Mouse (Mus musculus): ENCODE data around the gene Zfp788.
"Not testable (repeated sequence)": the region's sequence is repeated elsewhere in the genome, so short reads cannot be mapped to it uniquely, and the experiment has no call there.

Gene Zfp788

DNA sequence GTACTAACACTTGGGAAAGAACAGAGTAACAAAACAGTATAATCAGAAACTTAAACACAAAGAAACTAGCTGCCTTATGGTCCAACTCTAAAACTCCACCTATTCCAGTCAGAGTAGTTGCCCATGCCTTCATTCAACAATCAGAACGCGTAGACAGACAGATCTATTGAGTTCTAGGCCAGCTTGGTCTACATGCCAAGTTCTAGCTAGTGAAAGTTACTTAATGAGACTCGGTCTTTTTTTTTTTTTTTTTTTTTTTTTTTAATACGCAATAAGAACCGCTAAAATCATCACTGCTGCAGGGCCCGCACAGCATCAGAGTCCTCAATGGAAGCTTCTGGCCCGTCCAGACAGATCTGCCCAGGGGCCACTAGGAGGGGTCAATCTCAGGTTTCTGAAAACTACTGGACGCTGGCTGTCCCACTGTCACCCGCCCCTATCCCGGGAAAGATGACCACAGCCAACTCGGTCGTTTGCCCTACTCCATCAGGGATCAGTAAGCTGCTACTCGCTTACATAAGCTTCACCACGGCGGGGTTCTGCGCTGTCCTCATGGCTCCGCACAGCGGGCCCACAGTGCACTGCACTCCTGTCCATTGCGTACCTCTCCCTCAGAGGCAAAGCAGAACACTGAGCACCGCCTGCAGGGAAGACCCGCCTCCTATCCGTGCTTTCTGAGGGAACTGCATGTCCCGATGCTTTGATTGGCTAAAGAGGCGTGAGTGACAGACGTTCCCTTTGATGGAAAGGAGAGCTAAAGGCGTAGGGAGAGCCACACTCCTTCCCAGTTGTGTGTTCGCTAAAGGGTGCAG is at the start of gene Zfp788:
TSS of gene Zfp788 (plus strand) at position 795 of the 812 bp plus-strand sequence.
- DNase-seq (ENCODE audit: low read depth, low spot score), result peak; percentile 93

DNA sequence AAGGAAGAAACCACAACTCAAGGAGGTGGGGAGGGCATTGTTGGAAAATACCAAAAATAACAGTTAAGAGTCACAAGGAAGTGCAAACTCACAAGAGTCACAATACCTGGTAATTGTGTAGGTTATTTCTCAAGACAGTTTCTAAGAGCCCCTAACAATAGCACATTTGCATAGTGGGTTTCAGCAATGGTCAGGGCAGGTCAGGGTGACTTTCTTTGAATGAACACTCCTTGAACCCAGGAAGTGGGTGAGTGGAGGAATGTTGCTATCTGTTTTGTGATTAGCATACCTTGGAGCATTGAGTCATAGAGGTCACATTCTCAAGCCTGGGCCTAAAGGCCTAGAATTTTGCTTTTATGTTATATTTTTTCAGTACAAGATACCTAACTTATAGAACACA is 45.2 kb upstream of the Zfp788 start:
- DNase-seq (ENCODE audit: low read depth, low spot score), result not testable (repeated sequence)

DNA sequence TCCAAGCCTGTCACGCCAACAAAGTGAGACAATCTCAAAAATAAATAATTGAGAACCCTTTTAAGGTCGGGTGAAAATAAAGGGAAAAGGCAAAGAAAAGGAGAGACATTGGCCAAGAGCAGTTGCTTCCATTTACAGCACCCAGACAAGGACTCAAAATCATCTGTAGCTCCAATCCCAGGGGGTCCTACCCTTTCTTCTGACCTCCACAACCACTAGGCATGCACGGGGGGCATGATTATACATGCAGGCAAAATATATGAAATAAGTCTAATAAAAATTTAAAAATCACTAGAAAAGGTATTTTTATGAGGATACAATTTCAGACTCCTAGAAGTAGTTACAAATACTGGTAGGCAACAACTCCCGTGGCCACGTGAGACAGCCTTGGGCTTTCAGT is 34.4 kb upstream of the Zfp788 start:
- no peak for DNase-seq (ENCODE audit: low read depth, low spot score)

DNA sequence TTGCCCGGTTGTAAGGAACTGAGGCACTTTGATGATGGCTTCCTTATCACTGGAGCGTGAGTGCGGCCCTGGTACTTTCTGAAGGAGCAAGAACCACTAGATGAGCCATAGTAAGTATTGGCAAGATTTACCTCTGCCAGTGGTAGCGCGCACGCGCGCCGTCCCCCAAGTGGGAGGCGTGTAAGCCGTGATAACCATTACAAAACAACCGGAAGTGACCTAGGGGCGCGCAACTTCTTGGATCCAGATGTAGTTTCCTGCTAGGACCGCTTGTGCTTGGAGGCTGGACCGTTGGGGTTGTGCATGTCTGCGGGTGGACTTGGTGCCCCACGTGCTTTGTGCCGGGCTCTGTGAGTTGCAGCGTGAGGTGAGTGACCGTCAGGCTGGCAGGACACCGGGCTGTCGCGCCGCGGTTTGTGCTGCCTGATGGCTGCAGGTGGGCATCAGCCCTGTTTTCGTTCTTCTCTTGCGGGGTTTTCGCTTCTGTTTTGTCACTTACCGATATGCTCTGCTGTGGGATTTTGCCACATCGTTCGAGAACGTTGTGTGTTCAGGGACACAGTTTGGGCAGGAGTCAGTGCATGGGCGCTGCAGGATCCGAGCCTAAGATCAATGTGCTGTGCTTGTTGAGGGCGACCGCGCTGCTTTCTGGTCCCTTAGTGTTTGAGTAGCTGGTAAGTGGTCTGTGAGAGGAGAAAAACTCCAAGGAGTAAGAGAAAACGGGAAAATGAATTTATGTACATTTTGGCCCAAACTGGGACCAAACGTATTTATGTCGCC is 33.8 kb upstream of the Zfp788 start, which contains the start of gene 2610021A01Rik:
TSS of gene 2610021A01Rik (plus strand) at position 197 of the 780 bp plus-strand sequence.
- peak; percentile 84 for DNase-seq (ENCODE audit: low read depth, low spot score)

DNA sequence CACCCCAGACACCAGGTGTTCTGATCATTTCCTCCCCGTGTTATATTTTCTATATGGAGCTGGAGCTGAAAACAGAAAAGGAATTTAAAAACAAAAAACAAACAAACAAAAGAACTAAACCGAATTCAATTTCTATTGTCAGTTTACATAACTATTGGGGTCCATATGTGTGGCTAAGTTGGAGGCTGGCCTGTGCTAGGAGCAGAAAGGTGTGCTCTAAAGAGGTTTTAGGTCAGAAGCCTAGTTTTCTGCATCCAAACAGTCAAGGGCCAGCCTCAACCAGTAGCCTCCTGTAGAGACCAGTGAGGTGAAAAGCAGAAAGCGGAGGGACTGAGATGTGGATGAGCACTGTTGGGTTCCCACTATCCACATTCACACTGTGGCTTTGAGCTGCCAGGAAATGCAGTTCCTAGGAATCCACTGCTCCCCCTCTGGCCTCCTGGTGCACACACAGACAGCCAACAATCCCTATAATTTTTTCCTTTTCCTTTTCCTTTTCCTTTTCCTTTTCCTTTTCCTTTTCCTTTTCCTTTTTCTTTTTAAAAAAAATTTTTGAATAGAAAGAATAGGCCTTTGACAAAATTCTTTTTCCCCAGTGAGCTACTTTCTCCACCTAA is 33.0 kb upstream of the Zfp788 start:
- DNase-seq (ENCODE audit: low read depth, low spot score), result no peak

DNA sequence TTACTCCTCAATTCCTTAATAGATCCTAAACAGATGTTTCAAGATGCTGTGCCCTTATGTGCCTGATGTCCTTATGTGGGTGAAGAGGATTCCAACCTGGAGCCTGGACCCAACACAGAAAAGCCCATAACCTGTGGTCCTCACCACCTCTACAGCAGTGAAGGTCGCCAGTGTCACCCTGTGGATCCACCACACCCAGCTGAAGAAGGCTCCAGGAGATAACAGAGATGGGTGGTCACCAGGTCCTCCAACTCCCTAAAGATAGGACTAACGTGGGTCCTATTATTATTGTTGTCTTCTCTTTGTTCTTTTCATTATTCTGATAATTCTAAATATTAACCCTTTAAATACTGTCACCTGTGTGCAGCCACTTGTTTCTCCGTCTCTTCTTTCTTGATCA is 21.3 kb upstream of the Zfp788 start:
- no peak for DNase-seq (ENCODE audit: low read depth, low spot score)

DNA sequence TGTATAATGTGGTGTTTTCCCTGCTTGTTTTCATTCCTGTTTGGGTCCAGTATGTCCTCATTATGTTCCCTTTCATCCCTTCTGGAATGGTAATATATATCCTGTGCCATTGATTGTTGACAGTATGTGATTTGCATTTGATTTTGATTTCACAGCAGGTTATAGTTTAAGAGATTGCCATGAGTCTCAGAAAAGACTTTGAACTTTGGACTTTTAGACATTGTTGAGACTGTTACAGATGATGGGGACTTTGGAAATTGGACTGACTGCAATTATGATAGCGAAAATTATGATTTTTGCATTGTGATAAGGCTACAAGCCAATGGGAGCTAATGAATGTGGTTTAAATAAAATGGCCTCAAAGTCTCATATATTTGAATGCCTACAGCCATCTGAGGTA is 16.8 kb upstream of the Zfp788 start:
- not testable (repeated sequence) for DNase-seq (ENCODE audit: low read depth, low spot score)

DNA sequence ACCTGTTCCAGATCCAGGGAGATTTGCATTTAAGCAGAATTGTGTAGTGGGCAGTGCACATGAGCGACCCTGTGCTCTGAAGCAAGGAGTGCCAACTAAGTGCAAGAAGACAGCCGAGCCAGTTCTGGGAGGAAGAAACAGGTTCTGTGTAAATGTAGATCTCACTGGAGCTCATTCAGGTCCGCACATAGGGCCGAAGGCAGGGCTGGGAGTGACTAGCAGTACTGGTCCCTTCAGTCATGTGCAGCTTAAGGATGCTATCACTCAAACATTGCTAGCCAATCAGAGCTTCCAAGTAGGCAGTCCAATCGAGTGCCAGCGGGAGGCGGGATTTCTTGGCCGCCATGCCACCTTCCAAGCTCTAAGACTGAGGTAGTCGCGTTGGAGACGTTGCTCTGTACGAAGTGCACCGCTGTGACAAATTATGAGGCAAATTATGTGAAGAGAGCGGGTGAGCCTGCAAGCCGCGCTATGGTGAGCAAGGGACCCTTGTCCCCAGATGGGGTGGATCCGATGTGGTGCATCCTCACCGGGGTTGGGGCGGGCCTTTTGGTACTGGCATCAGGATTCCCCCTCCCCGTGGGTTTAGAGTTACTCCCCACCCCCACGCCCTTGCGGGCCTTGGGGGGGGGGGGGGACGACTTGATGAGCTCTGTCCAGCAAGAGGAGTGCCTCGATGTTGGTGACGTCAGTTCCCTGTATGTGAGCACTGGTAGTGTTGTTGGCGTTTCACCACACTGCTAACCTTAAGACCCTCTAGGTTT is 400 bp downstream of the Zfp788 start:
- DNase-seq (ENCODE audit: low read depth, low spot score), result peak; percentile 91

DNA sequence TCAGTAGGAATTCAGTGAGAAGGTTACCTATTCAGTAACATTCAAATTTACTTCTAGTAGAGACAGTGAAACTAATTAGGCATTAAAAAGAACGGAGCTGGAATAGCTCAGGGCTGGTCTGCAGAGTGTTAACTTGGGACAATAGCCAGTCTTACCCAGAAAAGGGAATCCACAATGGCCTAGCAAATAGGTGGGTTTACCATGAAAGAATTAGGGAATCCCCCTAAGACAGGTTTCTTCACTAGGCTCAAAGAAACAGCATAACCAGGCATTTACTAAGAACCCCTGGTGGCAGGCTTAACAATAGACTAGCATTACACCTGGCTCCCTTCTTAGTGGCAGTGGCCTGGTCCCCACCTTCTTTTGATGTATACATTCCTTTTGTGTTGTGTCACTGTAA is 41.3 kb downstream of the Zfp788 start:
- DNase-seq (ENCODE audit: low read depth, low spot score), result not testable (repeated sequence)

All from brain, embryonic 18.5 days (tissue).